Mouse (Mus musculus) midbrain, embryonic 15.5 days (tissue): ENCODE measurements around the gene 2210016L21Rik. TPM values are rescaled to one million over a fixed set of nuclear protein-coding genes. Genes with fewer than 3 reads are reported as not detected.
A peak's percentile ranks its signal among the peaks of the same experiment; 100 is the strongest.
"Not testable (repeated sequence)": the region's sequence is repeated elsewhere in the genome, so short reads cannot be mapped to it uniquely, and the experiment has no call there.

Source experiments
- ATAC-seq: fragments of 200-750 bp; cut with Nextera tagmentation; replicated peaks from 2 replicates; pipeline ENCODE4 v1.8.0; 2017; ENCODE audit warnings: moderate TSS enrichment
- H3K27ac ChIP-seq: fragments of 300-500 bp; sonication (generic); 2 replicates; pipeline ENCODE4 v1.5.1; 2015; ENCODE audit warnings: mild to moderate bottlenecking, inconsistent platforms
- H3K27me3 ChIP-seq: fragments of 300-500 bp; sonication (generic); replicated peaks from 2 replicates; pipeline ENCODE4 v1.6.1; 2015; ENCODE audit warnings: inconsistent platforms
- H3K36me3 ChIP-seq: fragments of 300-500 bp; sonication (generic); replicated peaks from 2 replicates; pipeline ENCODE4 v1.6.1; 2015; ENCODE audit warnings: inconsistent platforms
- H3K4me1 ChIP-seq: fragments of 300-500 bp; sonication (generic); 2 replicates; pipeline ENCODE4 v1.6.1; 2015; ENCODE audit warnings: inconsistent platforms
- H3K4me2 ChIP-seq: fragments of 300-500 bp; sonication (generic); 2 replicates; pipeline ENCODE4 v1.6.1; 2015; ENCODE audit warnings: inconsistent platforms, mild to moderate bottlenecking, moderate library complexity
- H3K4me3 ChIP-seq: fragments of 300-500 bp; sonication (generic); 2 replicates; pipeline ENCODE4 v1.5.1; 2015; ENCODE audit warnings: mild to moderate bottlenecking, inconsistent platforms
- H3K9ac ChIP-seq: fragments of 300-500 bp; sonication (generic); 2 replicates; pipeline ENCODE4 v1.6.1; 2015; ENCODE audit warnings: mild to moderate bottlenecking, inconsistent platforms
- H3K9me3 ChIP-seq: fragments of 300-500 bp; sonication (generic); 2 replicates; pipeline ENCODE4 v1.6.1; 2016; ENCODE audit warnings: inconsistent platforms
- WGBS: fragments of 180-500 bp; shearing (Covaris S2); methylation state at CpG from one replicate; pipeline ENCODE4 v1.1.7; 2015; ENCODE audit warnings: mixed read lengths; 5-methylcytosine and 5-hydroxymethylcytosine counted together
- polyA plus RNA-seq: library from polyadenylated mRNA; unstranded; fragments of >200 nt; fragmentation: Nextera tagmentation; extraction: Ambion mirVana; gene quantifications from 2 replicates; pipeline ENCODE4 v1.2.1, GENCODE M21; 2015

Gene 2210016L21Rik
- polyA plus RNA-seq, 1 experiment from 2014 or later: 122 TPM

GRCm38 (mm10) chr5:114921551-114922365, 20.2 kb upstream of the 2210016L21Rik start:
- WGBS: 77% methylated on average over 19 of the region's 19 CpGs

GRCm38 (mm10) chr5:114922366-114922731, 19.6 kb upstream of the 2210016L21Rik start:
- WGBS: 65% methylated on average over 10 of the region's 10 CpGs
- Histone ChIP-seq H3K9ac (no peak overlapping the region), H3K27ac (no peak overlapping the region), H3K4me2 (no peak overlapping the region), H3K9me3 (no peaks in the 10 kb centered on the region), H3K4me1 (peaks cover 4% of the 10 kb centered on the region), H3K27me3 (no peaks in the 10 kb centered on the region), H3K4me3 (no peak overlapping the region), H3K36me3 (no peaks in the 10 kb centered on the region)
- no peak for ATAC-seq

More at GRCm38 (mm10) chr5:114921551-114922365, 20.2 kb upstream of the 2210016L21Rik start:
- H3K27ac ChIP-seq: no peak overlapping the region
- H3K4me1 ChIP-seq: peaks cover 4% of the 10 kb centered on the region
- H3K4me2 ChIP-seq: no peak overlapping the region
- no peak overlapping the region for H3K9ac ChIP-seq
- no peaks in the 10 kb centered on the region for H3K27me3 ChIP-seq
- no peak overlapping the region for H3K4me3 ChIP-seq
- ATAC-seq: no peak
- H3K36me3 ChIP-seq: no peaks in the 10 kb centered on the region
- H3K9me3 ChIP-seq: no peaks in the 10 kb centered on the region

- peak within 1 kb of the TSS; percentile 20; the same call in 1 of the 2 replicates for H3K4me2 ChIP-seq
Measured at GRCm38 (mm10) chr5:114922998-114923473, 18.9 kb upstream of the 2210016L21Rik start, which contains the start of gene Oasl1. Gene Oasl1 (plus strand): TSS chr5:114923240.

GRCm38 (mm10) chr5:114926153-114926684, 15.7 kb upstream of the 2210016L21Rik start:
- Histone ChIP-seq H3K4me1 (peaks cover 4% of the 10 kb centered on the region), H3K27ac (no peak overlapping the region), H3K4me2 (no peak overlapping the region), H3K4me3 (no peak overlapping the region), H3K36me3 (no peaks in the 10 kb centered on the region), H3K9me3 (no peaks in the 10 kb centered on the region), H3K27me3 (no peaks in the 10 kb centered on the region), H3K9ac (no peak overlapping the region)
- 58% methylated on average over 1 of the region's 1 CpGs for WGBS
- ATAC-seq: no peak

More at GRCm38 (mm10) chr5:114922998-114923473, 18.9 kb upstream of the 2210016L21Rik start, which contains the start of gene Oasl1:
- H3K27ac ChIP-seq: no peak within 1 kb of the TSS
- no peak within 1 kb of the TSS for H3K4me3 ChIP-seq
- H3K4me1 ChIP-seq: peaks cover 4% of the 10 kb centered on the region
- H3K9ac ChIP-seq: no peak within 1 kb of the TSS
- 44% methylated on average over 15 of the region's 15 CpGs for WGBS
- H3K27me3 ChIP-seq: no peaks in the 10 kb centered on the region
- no peaks in the 10 kb centered on the region for H3K36me3 ChIP-seq
- H3K9me3 ChIP-seq: no peaks in the 10 kb centered on the region
- ATAC-seq: no peak

GRCm38 (mm10) chr5:114926753-114927152, 15.2 kb upstream of the 2210016L21Rik start:
- 50% methylated on average over 9 of the region's 9 CpGs for WGBS
- Histone ChIP-seq H3K4me1 (peaks cover 4% of the 10 kb centered on the region), H3K27me3 (no peaks in the 10 kb centered on the region), H3K4me2 (no peak overlapping the region), H3K27ac (no peak overlapping the region), H3K9ac (no peak overlapping the region), H3K9me3 (no peaks in the 10 kb centered on the region), H3K36me3 (no peaks in the 10 kb centered on the region), H3K4me3 (no peak overlapping the region)
- no peak for ATAC-seq

GRCm38 (mm10) chr5:114931626-114932025, 10.3 kb upstream of the 2210016L21Rik start:
- Histone ChIP-seq H3K36me3 (no peaks in the 10 kb centered on the region), H3K27me3 (no peaks in the 10 kb centered on the region), H3K9ac (no peak overlapping the region), H3K4me3 (no peak overlapping the region), H3K27ac (no peak overlapping the region), H3K4me2 (no peak overlapping the region), H3K9me3 (no peaks in the 10 kb centered on the region), H3K4me1 (no peaks in the 10 kb centered on the region)
- 63% methylated on average over 5 of the region's 5 CpGs for WGBS
- no peak for ATAC-seq

GRCm38 (mm10) chr5:114933206-114933605, 8.8 kb upstream of the 2210016L21Rik start:
- no peak for ATAC-seq
- no peaks in the 10 kb centered on the region for H3K36me3 ChIP-seq
- no peaks in the 10 kb centered on the region for H3K4me1 ChIP-seq
- no peak overlapping the region for H3K4me3 ChIP-seq
- no peaks in the 10 kb centered on the region for H3K9me3 ChIP-seq
- 85% methylated on average over 8 of the region's 8 CpGs for WGBS
- no peak overlapping the region for H3K27ac ChIP-seq
- H3K9ac ChIP-seq: no peak overlapping the region
- no peaks in the 10 kb centered on the region for H3K27me3 ChIP-seq
- no peak overlapping the region for H3K4me2 ChIP-seq

GRCm38 (mm10) chr5:114935838-114936237, 6.1 kb upstream of the 2210016L21Rik start:
- Histone ChIP-seq H3K9ac (no peak overlapping the region), H3K4me1 (no peaks in the 10 kb centered on the region), H3K27ac (no peak overlapping the region), H3K4me3 (no peak overlapping the region), H3K4me2 (no peak overlapping the region), H3K9me3 (no peaks in the 10 kb centered on the region), H3K36me3 (no peaks in the 10 kb centered on the region), H3K27me3 (no peaks in the 10 kb centered on the region)
- no peak for ATAC-seq
- WGBS: 20% methylated on average over 3 of the region's 3 CpGs

- H3K4me1 ChIP-seq: peaks cover 17% of the 10 kb centered on the region
- not testable (repeated sequence) for H3K9me3 ChIP-seq, H3K9ac ChIP-seq, ATAC-seq, H3K27me3 ChIP-seq, H3K27ac ChIP-seq, H3K36me3 ChIP-seq, H3K4me3 ChIP-seq
- 60% methylated on average over 3 of the region's 3 CpGs for WGBS
- peak overlapping the region; percentile 61; the same call in 1 of the 2 replicates for H3K4me2 ChIP-seq
Measured at GRCm38 (mm10) chr5:114941138-114941537, 820 bp upstream of the 2210016L21Rik start.

- Histone ChIP-seq H3K4me3 (peak overlapping the region; percentile 69), H3K4me1 (peaks cover 17% of the 10 kb centered on the region), H3K4me2 (peak overlapping the region; percentile 61), H3K27me3 (no peaks in the 10 kb centered on the region), H3K9me3 (no peaks in the 10 kb centered on the region), H3K36me3 (peaks cover 12% of the 10 kb centered on the region; the same call in 1 of the 2 replicates), H3K9ac (peak overlapping the region; percentile 92), H3K27ac (peak overlapping the region; percentile 89)
- 39% methylated on average over 4 of the region's 4 CpGs for WGBS
- no peak for ATAC-seq
Measured at GRCm38 (mm10) chr5:114942766-114943130, 790 bp downstream of the 2210016L21Rik start.

- no peak overlapping the region for H3K9ac ChIP-seq
- no peak overlapping the region for H3K4me3 ChIP-seq
- H3K36me3 ChIP-seq: peaks cover 12% of the 10 kb centered on the region
- ATAC-seq: no peak
- 97% methylated on average over 10 of the region's 10 CpGs for WGBS
- no peak overlapping the region for H3K4me2 ChIP-seq
- H3K9me3 ChIP-seq: no peaks in the 10 kb centered on the region
- H3K27me3 ChIP-seq: no peaks in the 10 kb centered on the region
- H3K4me1 ChIP-seq: peaks cover 17% of the 10 kb centered on the region
- H3K27ac ChIP-seq: no peak overlapping the region
Measured at GRCm38 (mm10) chr5:114945072-114945471, 3.1 kb downstream of the 2210016L21Rik start.

- Histone ChIP-seq H3K4me2 (no peak overlapping the region), H3K9ac (no peak overlapping the region), H3K27me3 (no peaks in the 10 kb centered on the region), H3K36me3 (peaks cover 12% of the 10 kb centered on the region), H3K9me3 (no peaks in the 10 kb centered on the region), H3K4me3 (no peak overlapping the region), H3K27ac (no peak overlapping the region), H3K4me1 (peaks cover 3% of the 10 kb centered on the region)
- 64% methylated on average over 6 of the region's 6 CpGs for WGBS
- ATAC-seq: no peak
Measured at GRCm38 (mm10) chr5:114948891-114949290, 6.9 kb downstream of the 2210016L21Rik start.
